Mouse (Mus musculus): Measurements from ENCODE around the gene Gm49378. TPM values are rescaled to one million over a fixed set of nuclear protein-coding genes. Genes with fewer than 3 reads are reported as not detected.

Gene Gm49378
- polyA plus RNA-seq (2015; fragmentation: Nextera tagmentation; extraction: Ambion mirVana) = 0.64 and 1.7 TPM in 2 replicates

DNA sequence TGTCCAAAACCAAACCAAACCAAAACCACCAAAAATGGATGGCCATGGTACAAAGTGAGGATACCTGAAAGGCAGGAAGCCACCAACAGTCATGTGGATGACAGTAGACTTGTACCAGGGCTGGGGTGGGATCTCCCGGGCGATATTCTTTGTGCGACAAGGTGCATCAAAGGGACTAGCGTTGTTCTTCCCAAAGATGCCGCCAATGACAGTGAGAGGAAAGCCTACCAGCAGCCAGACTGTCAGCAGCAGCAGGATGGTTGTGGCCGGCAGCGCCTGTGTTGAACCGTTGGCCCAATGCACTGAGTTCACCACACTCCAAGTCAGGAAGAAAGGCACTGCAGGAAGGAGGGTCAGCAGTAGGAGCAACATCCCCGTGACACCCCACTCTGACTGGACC, at the start of gene Gm49378:
Gene Gm49378 (minus strand): TSS at position 101 of the 400 bp plus-strand sequence.

GRCm38 (mm10) chr14:55681160-55682117, 43.7 kb upstream of the Gm49378 start, which contains the start of gene Tinf2:
Gene Tinf2 (minus strand): TSS chr14:55681820.

DNA sequence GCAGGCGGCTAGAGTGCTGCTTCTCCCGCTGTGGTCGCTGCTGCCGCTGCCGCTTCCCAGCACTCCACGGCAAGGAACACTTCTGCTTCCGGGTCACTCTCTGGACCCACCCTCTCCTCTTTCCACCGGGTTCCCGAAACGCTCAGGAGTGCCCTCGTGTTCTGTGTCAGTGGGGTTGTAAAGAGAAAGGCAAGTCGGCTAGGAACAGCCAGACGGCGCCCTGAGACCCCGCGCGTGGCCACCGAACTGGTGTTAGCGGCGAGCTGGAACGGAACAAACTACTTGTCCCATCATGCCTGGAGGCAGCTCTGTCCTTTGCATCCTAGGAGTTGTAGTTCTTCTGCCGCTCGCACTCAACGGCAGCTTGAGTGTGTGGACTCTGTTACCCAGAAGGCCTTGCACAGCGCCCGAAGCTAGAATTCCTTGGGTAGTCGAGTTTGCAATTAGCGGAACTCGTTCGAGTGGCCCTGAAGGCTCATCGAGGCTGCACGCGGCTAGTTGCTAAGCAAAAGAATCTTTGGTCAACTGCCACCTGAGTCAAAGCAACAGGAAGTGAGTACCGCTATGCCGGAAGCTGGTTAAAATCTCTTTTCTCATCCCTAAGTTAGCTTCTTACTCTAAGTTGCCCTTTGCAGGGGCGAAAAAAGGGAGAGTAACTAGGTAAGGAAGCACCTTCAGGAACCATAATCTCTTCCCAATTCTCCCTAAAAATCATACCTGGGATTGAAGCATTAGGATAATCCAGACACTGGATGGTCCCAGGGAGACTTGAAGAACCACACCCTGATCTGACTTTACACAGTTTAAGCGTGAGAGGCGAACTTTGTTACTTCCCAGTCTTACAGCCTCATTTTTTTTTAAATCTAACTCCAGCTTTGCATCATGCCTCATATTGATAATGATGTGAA, 34.4 kb upstream of the Gm49378 start, which contains the start of the genes Gmpr2 and Nedd8:
Gene Gmpr2 (plus strand): TSS at position 109 of the 908 bp plus-strand sequence.
Gene Nedd8 (minus strand): TSS at position 292 of the 908 bp plus-strand sequence.

GRCm38 (mm10) chr14:55659960-55660573, 22.4 kb upstream of the Gm49378 start, which contains the start of gene Mdp1:
Gene Mdp1 (minus strand): TSS chr14:55660508.

DNA sequence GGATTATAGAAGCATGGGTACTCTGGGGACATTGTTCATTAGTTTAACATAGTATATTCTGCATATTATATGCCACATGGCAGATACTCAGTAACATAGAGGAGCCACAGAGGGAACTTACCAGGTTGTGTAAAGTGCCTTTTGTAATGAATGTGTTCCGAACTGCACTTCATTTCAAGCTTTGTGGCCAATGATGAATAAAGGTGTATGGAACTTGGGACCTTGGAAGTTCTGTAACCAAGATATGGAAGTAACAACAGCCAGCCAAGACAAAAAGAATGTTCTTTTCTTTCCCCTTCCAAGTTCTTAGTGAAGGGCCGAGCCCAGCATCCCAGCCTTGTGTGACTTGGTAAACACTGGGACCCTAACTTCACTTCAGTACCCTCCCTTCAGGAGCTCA, 12.2 kb upstream of the Gm49378 start, which contains the start of gene Tssk4:
Gene Tssk4 (plus strand): TSS at position 301 of the 400 bp plus-strand sequence.

DNA sequence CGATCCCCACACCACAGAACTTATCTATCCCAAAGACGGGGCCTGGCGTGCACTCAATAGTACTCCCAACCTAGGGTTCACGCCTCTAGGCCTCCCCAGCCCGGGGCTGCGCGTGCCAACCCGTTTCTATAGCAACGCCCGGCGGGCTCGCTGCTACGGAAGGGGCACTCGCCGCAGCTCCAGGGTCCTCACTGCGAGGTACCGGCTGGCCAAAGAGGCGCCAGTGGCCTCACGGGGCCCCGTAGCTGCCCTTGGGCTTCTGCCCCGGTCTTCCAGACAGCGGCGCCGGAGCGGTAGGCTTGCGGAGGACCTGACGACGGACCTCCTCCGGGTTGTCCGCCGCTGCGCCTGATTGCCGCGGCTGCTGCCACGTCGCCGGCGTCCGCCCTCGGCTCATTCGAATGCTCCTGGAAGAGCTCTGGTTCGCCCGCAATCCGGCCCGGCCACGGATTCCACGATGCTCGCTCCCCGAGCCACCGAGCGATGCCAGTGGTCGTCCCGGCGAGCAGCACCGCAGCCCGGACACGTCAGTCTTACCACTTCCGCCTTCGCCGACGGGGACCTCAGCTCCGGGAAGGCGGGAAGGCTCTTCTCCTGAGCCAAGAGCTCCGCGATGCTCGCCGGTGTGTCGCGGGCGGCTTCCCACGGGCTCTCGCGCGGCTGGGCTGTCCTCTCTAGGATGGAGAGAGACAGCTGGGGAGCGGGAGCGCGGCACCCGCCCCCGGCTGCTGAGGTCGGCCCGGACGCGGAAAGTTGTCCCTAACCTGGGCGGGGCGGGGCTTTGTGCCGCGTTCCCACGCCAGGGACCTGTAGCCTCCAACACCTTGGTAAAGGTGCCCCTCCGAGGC, 5.6 kb upstream of the Gm49378 start, which contains the start of gene Tm9sf1:
Gene Tm9sf1 (minus strand): TSS at position 747 of the 848 bp plus-strand sequence.

GRCm38 (mm10) chr14:55635523-55636007, 2.1 kb downstream of the Gm49378 start, which contains the start of gene Ipo4:
Gene Ipo4 (minus strand): TSS chr14:55635957.

DNA sequence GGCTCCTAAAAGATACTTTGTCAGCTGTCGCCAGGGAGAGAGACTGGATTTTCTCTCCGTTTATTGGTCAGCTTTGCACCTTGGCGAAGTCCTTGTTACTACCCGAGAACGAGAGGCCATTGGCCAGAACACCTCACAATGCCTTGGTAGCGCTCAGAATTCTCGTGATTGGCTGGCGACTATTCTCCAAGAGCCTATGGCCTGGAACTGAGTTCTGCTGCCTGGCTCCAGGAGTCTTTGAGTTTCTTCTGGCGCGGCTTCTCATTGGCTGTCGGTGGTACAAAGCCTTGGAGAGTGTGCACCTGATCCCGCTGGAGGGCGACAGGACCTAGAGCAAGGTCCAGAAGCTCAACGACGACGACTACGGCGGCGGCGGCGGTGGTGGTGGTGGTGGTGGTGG, 19.9 kb downstream of the Gm49378 start, which contains the start of gene Rec8:
Gene Rec8 (plus strand): TSS at position 216 of the 400 bp plus-strand sequence.

GRCm38 (mm10) chr14:55603271-55603632, 34.4 kb downstream of the Gm49378 start, which contains the start of gene Irf9:
Gene Irf9 (plus strand): TSS chr14:55603571.

GRCm38 (mm10) chr14:55591331-55591891, 46.3 kb downstream of the Gm49378 start, which contains the start of gene Rnf31:
Gene Rnf31 (plus strand): TSS chr14:55591708.

DNA sequence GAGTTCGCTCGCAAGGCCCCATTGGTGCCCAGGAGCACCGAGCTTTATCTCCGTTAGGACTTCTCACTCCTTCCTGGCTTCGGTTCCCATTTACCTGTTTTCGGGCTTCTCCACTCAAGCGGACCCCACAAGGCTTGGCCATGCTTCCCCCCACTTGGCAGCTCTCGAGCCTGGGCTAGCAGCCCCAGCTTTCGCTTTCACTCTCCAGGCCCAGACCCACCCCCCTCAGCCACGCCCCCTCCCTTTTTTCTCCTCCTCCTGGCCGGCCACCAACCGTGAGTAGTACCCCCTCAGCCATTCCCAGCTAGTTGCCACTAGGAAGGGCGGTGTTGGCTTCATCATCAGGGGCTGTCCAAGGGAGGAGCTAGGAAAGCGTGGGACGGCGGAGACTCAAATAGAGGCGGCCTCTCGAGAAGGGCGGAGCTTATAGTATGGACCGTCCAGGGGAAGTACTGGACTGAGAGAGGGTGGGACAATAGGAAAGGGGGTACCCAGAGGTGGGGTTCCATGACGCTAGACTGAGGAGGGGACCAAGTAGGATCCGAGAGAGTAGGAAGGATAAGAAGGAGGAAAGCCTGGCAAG, 46.9 kb downstream of the Gm49378 start, which contains the start of gene Psme2:
Gene Psme2 (minus strand): TSS at position 366 of the 583 bp plus-strand sequence.

DNA sequence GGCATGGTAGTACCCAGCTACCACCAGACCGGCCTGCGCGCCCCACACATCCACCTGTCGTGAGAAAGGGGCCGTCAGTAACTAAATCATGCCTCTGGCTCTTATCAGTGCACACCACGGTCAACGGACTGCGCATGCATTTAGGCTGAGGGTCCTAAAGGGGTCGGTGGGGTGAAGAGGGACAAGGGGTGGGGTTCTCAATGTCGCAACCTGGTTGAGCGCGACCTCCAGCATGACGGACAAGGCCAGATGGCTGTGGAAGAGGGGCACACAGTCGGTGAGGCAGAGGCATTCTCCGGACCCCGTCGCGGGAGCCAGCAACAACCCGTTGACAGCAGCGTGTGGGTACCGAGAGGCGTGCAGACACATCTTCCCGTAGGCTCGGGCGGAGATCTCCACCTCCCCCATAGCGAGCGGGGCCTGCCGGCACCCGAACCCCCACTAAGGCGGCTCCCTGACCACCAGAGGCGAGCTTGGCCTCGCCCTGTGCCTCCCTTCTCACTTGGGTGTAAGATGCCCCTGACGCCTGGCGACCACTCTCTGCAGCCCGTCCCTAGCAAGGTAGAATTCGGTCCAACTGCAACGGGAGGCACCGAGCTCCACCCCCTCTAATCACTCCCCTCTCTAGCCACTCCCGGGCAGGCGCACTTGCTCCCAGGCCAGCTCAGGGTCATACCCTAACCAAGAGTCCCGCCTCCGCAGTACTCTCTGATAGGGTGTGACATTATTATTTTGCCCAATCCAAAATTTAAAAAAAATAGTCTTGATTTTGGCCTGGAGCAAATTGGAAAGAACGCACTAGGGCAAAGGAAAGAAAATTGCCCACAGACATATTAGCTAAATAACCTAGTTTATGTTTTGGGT, 52.8 kb downstream of the Gm49378 start, which contains the start of gene Emc9:
Gene Emc9 (minus strand): TSS at position 601 of the 864 bp plus-strand sequence.

Other genes starting within 250 kb of the Gm49378 start
- gene Dhrs4, start 159.1 kb downstream of the Gm49378 start, polyA plus RNA-seq (2015; fragmentation: Nextera tagmentation; extraction: Ambion mirVana) = 69.5 and 75.3 TPM in 2 replicates
- gene Carmil3, start 147.2 kb downstream of the Gm49378 start, polyA plus RNA-seq (2015; fragmentation: Nextera tagmentation; extraction: Ambion mirVana) = 0.37 and 0.76 TPM in 2 replicates
- 0.10 and 0.12 TPM in 2 replicates for gene Cpne6, start 127.5 kb downstream of the Gm49378 start, polyA plus RNA-seq (2015; fragmentation: Nextera tagmentation; extraction: Ambion mirVana)
- not detected in 2 replicates for gene Nrl, start 112.9 kb downstream of the Gm49378 start, polyA plus RNA-seq (2015; fragmentation: Nextera tagmentation; extraction: Ambion mirVana)
- gene Pck2, start 97.6 kb downstream of the Gm49378 start, polyA plus RNA-seq (2015; fragmentation: Nextera tagmentation; extraction: Ambion mirVana) = 74.2 and 76.3 TPM in 2 replicates
- 36.9 and 41.9 TPM in 2 replicates for gene Dcaf11, start 77.9 kb downstream of the Gm49378 start, polyA plus RNA-seq (2015; fragmentation: Nextera tagmentation; extraction: Ambion mirVana)
- gene A730061H03Rik, start 77.5 kb downstream of the Gm49378 start, polyA plus RNA-seq (2015; fragmentation: Nextera tagmentation; extraction: Ambion mirVana) = 2.7 and 3.2 TPM in 2 replicates
- 0.37 and 0.45 TPM in 2 replicates for gene Fitm1, start 62.3 kb downstream of the Gm49378 start, polyA plus RNA-seq (2015; fragmentation: Nextera tagmentation; extraction: Ambion mirVana)
- 145 and 162 TPM in 2 replicates for gene Psme1, start 59.8 kb downstream of the Gm49378 start, polyA plus RNA-seq (2015; fragmentation: Nextera tagmentation; extraction: Ambion mirVana)
- 46.7 and 47.4 TPM in 2 replicates for gene Emc9, start 52.6 kb downstream of the Gm49378 start, polyA plus RNA-seq (2015; fragmentation: Nextera tagmentation; extraction: Ambion mirVana)
- 233 and 255 TPM in 2 replicates for gene Psme2, start 46.8 kb downstream of the Gm49378 start, polyA plus RNA-seq (2015; fragmentation: Nextera tagmentation; extraction: Ambion mirVana)
- 16.4 and 19.3 TPM in 2 replicates for gene Rnf31, start 46.2 kb downstream of the Gm49378 start, polyA plus RNA-seq (2015; fragmentation: Nextera tagmentation; extraction: Ambion mirVana)
- gene Irf9, start 34.3 kb downstream of the Gm49378 start, polyA plus RNA-seq (2015; fragmentation: Nextera tagmentation; extraction: Ambion mirVana) = 34.6 and 38.5 TPM in 2 replicates
- 5.8 and 7.8 TPM in 2 replicates for gene Rec8, start 19.9 kb downstream of the Gm49378 start, polyA plus RNA-seq (2015; fragmentation: Nextera tagmentation; extraction: Ambion mirVana)
- 24.1 and 28.0 TPM in 2 replicates for gene Ipo4, start 1.9 kb downstream of the Gm49378 start, polyA plus RNA-seq (2015; fragmentation: Nextera tagmentation; extraction: Ambion mirVana)
- 56.5 and 57.4 TPM in 2 replicates for gene Tm9sf1, start 5.9 kb upstream of the Gm49378 start, polyA plus RNA-seq (2015; fragmentation: Nextera tagmentation; extraction: Ambion mirVana)
- 0.56 and 0.63 TPM in 2 replicates for gene Tssk4, start 12.3 kb upstream of the Gm49378 start, polyA plus RNA-seq (2015; fragmentation: Nextera tagmentation; extraction: Ambion mirVana)
- 30.4 TPM in 2 replicates for gene Mdp1, start 22.6 kb upstream of the Gm49378 start, polyA plus RNA-seq (2015; fragmentation: Nextera tagmentation; extraction: Ambion mirVana)
- 27.5 and 30.5 TPM in 2 replicates for gene Gmpr2, start 34.0 kb upstream of the Gm49378 start, polyA plus RNA-seq (2015; fragmentation: Nextera tagmentation; extraction: Ambion mirVana)
- gene Nedd8, start 34.2 kb upstream of the Gm49378 start, polyA plus RNA-seq (2015; fragmentation: Nextera tagmentation; extraction: Ambion mirVana) = 303 and 330 TPM in 2 replicates
- gene Tinf2, start 43.9 kb upstream of the Gm49378 start, polyA plus RNA-seq (2015; fragmentation: Nextera tagmentation; extraction: Ambion mirVana) = 25.8 and 29.4 TPM in 2 replicates
- gene Tgm1, start 76.0 kb upstream of the Gm49378 start, polyA plus RNA-seq (2015; fragmentation: Nextera tagmentation; extraction: Ambion mirVana) = 1.5 and 2.0 TPM in 2 replicates
- 9.9 and 14.2 TPM in 2 replicates for gene Rabggta, start 84.4 kb upstream of the Gm49378 start, polyA plus RNA-seq (2015; fragmentation: Nextera tagmentation; extraction: Ambion mirVana)
- gene Dhrs1, start 107.8 kb upstream of the Gm49378 start, polyA plus RNA-seq (2015; fragmentation: Nextera tagmentation; extraction: Ambion mirVana) = 29.1 and 35.1 TPM in 2 replicates
- 28.7 and 31.5 TPM in 2 replicates for gene Nop9, start 107.8 kb upstream of the Gm49378 start, polyA plus RNA-seq (2015; fragmentation: Nextera tagmentation; extraction: Ambion mirVana)
- 0.23 TPM in 1 of 2 replicates, not detected in the other for gene Cideb, start 120.6 kb upstream of the Gm49378 start, polyA plus RNA-seq (2015; fragmentation: Nextera tagmentation; extraction: Ambion mirVana)
- 0.49 and 0.78 TPM in 2 replicates for gene Ltb4r2, start 123.5 kb upstream of the Gm49378 start, polyA plus RNA-seq (2015; fragmentation: Nextera tagmentation; extraction: Ambion mirVana)
- gene Ltb4r1, start 128.1 kb upstream of the Gm49378 start, polyA plus RNA-seq (2015; fragmentation: Nextera tagmentation; extraction: Ambion mirVana) = 33.2 and 51.6 TPM in 2 replicates
- 1.9 and 3.1 TPM in 2 replicates for gene Adcy4, start 146.2 kb upstream of the Gm49378 start, polyA plus RNA-seq (2015; fragmentation: Nextera tagmentation; extraction: Ambion mirVana)
- 28.4 and 31.4 TPM in 2 replicates for gene Ripk3, start 151.0 kb upstream of the Gm49378 start, polyA plus RNA-seq (2015; fragmentation: Nextera tagmentation; extraction: Ambion mirVana)
- 4.8 and 7.3 TPM in 2 replicates for gene Nfatc4, start 185.2 kb upstream of the Gm49378 start, polyA plus RNA-seq (2015; fragmentation: Nextera tagmentation; extraction: Ambion mirVana)
- gene Nynrin, start 216.1 kb upstream of the Gm49378 start, polyA plus RNA-seq (2015; fragmentation: Nextera tagmentation; extraction: Ambion mirVana) = 1.6 and 2.8 TPM in 2 replicates
- gene Cbln3, start 246.5 kb upstream of the Gm49378 start, polyA plus RNA-seq (2015; fragmentation: Nextera tagmentation; extraction: Ambion mirVana) = 0.05 and 0.22 TPM in 2 replicates
- gene Khnyn, start 247.1 kb upstream of the Gm49378 start, polyA plus RNA-seq (2015; fragmentation: Nextera tagmentation; extraction: Ambion mirVana) = 7.6 and 10.2 TPM in 2 replicates